Mouse (Mus musculus): ENCODE data around the gene Gpr3. TPM values are rescaled to one million over a fixed set of nuclear protein-coding genes. Genes with fewer than 3 reads are reported as not detected.

The Gpr3 gene
- total RNA-seq, 2 experiments from 2014 or later: 0.22 TPM; not detected in 1

GRCm38 (mm10) chr4:133201006-133201771 lies 11.1 kb downstream of the Gpr3 start:
- intact Hi-C loops (cut with DNase I): no loop called here

GRCm38 (mm10) chr4:133200343-133200742 lies 12.0 kb downstream of the Gpr3 start:
- peak; percentile 65 to 69 for DNase-seq
- intact Hi-C loops (cut with DNase I): no loop called here

More at GRCm38 (mm10) chr4:133201006-133201771, 11.1 kb downstream of the Gpr3 start:
- DNase-seq: peak; percentile 74 to 84

- intact Hi-C loops (cut with DNase I): loop anchor here (5.0 kb wide), 1 partner anchor 187 kb away; the partner anchor contains the start of gene Ahdc1
- no peak for DNase-seq
Measured at GRCm38 (mm10) chr4:133199743-133200142, 12.6 kb downstream of the Gpr3 start.

- intact Hi-C loops (cut with DNase I): loop anchor here (5.0 kb wide), 1 partner anchor 186 kb away; the partner anchor contains the start of gene Ahdc1
- DNase-seq: no peak
Measured at GRCm38 (mm10) chr4:133198337-133199180, 13.8 kb downstream of the Gpr3 start.

- DNase-seq: no peak
Measured at GRCm38 (mm10) chr4:133197801-133198286, 14.5 kb downstream of the Gpr3 start.

GRCm38 (mm10) chr4:133197355-133197754 lies 15.0 kb downstream of the Gpr3 start:
- intact Hi-C loops (cut with DNase I): loop anchor here (5.0 kb wide), 1 partner anchor 185 kb away; the partner anchor contains the start of gene Ahdc1
- no peak for DNase-seq

More at GRCm38 (mm10) chr4:133197801-133198286, 14.5 kb downstream of the Gpr3 start:
- intact Hi-C loops (cut with DNase I): loop anchor here (5.0 kb wide), 1 partner anchor 186 kb away; the partner anchor contains the start of gene Ahdc1

- intact Hi-C loops (cut with DNase I): loop anchor here (5.0 kb wide), 1 partner anchor 185 kb away; the partner anchor contains the start of gene Ahdc1
- no peak for DNase-seq
Measured at GRCm38 (mm10) chr4:133196852-133197251, 15.5 kb downstream of the Gpr3 start.

- intact Hi-C loops (cut with DNase I): loop anchor here (5.0 kb wide), 1 partner anchor 184 kb away; the partner anchor contains the start of gene Ahdc1
- DNase-seq: no peak
Measured at GRCm38 (mm10) chr4:133196136-133196535, 16.2 kb downstream of the Gpr3 start.

GRCm38 (mm10) chr4:133195014-133195413 lies 17.3 kb downstream of the Gpr3 start:
- no peak for DNase-seq
- intact Hi-C loops (cut with DNase I): loop anchor here (5.0 kb wide), 1 partner anchor 183 kb away; the partner anchor contains the start of gene Ahdc1

- intact Hi-C loops (cut with DNase I): no loop called here
- no peak for DNase-seq
Measured at GRCm38 (mm10) chr4:133194482-133194881, 17.9 kb downstream of the Gpr3 start.

GRCm38 (mm10) chr4:133189396-133189795 lies 22.9 kb downstream of the Gpr3 start:
- DNase-seq: no peak
- intact Hi-C loops (cut with DNase I): loop anchor here (5.0 kb wide), 1 partner anchor 132 kb away; no protein-coding TSS in a partner anchor

GRCm38 (mm10) chr4:133186856-133187255 lies 25.5 kb downstream of the Gpr3 start:
- intact Hi-C loops (cut with DNase I): loop anchor here (5.0 kb wide), 1 partner anchor 130 kb away; no protein-coding TSS in a partner anchor

GRCm38 (mm10) chr4:133185893-133186292 lies 26.4 kb downstream of the Gpr3 start:
- DNase-seq: no peak
- intact Hi-C loops (cut with DNase I): loop anchor here (5.0 kb wide), 1 partner anchor 129 kb away; no protein-coding TSS in a partner anchor

More at GRCm38 (mm10) chr4:133186856-133187255, 25.5 kb downstream of the Gpr3 start:
- DNase-seq: no peak

- peak; percentile 68 to 76 for DNase-seq
- intact Hi-C loops (cut with DNase I): loop anchor here (5.0 kb wide), 1 partner anchor 128 kb away; no protein-coding TSS in a partner anchor
Measured at GRCm38 (mm10) chr4:133184898-133185665, 27.3 kb downstream of the Gpr3 start.

- intact Hi-C loops (cut with DNase I): no loop called here
- no peak for DNase-seq
Measured at GRCm38 (mm10) chr4:133184031-133184897, 28.1 kb downstream of the Gpr3 start.

- DNase-seq: no peak
- intact Hi-C loops (cut with DNase I): no loop called here
Measured at GRCm38 (mm10) chr4:133182439-133183033, 29.8 kb downstream of the Gpr3 start.

- intact Hi-C loops (cut with DNase I): no loop called here
- no peak for DNase-seq
Measured at GRCm38 (mm10) chr4:133179258-133179657, 33.1 kb downstream of the Gpr3 start.

GRCm38 (mm10) chr4:133178305-133178704 lies 34.0 kb downstream of the Gpr3 start:
- DNase-seq: no peak
- intact Hi-C loops (cut with DNase I): no loop called here
